Mouse (Mus musculus): ENCODE data around the gene Scube2. TPM values are rescaled to one million over a fixed set of nuclear protein-coding genes. Genes with fewer than 3 reads are reported as not detected.

Scube2 gene
- total RNA-seq, 2 experiments from 2014 or later = 0.82 to 0.88 TPM

DNA sequence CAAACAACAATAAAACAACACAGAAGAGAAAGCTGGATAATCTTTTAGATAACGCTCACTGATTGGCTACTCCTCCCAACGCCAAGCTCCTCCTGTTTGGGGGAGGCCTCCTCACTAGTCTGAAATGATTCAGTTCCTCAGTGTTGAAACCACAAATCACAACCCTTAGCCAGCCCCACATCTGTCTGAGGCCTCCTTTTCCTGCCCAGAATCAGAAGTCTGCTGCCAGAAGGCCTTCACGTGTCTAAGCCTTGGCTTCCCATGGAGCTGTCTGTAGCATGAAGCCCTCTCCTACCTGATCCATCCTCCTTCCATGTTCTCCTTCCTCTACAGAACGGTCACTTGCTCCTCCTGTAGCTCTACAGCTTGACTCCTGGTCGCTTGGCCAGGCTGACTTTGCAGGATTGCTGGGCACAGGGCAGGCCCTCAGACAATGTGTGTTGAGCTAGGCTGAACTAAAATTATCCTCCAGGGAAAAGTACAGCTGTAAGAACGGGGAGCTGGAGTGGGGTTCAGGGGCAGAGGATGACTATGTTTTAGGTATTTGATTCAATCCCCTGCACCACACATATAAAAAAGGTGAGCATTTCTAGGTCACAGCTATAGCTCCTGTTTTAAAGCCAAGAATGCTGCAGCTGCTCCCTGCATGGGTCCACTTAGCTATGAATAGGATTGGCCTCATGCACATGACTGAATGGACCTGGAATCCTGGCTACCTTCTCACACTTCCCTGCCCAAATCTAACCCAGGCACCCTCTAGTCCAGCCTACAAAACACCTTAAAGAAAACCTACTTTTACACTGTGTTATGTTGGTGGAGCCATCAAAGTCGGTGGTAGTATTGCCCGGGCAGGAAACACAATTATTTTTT lies 57.6 kb downstream of the Scube2 start:
- intact Hi-C loops (cut with DNase I) = no loop called here
- no peak for DNase-seq (ENCODE audit: low spot score in 2 of 2)

DNA sequence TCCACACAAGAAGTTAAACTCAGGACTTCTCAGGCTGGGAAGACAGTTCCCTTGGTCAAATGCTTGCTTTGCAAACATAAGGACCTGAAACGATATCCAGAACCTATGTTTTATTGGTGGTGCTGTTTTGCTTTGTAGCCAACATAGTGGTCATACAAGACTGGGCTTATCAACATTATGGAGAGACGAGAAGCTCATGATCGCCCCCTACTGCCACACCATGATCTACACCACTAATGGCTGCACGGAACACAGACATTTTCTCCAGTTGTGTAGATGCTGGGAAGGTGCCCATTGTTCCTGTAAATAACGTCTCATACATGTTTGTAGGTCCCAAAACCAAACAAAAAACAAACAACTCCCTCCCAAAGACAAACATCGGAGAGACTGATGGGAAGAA lies 60.6 kb downstream of the Scube2 start:
- DNase-seq (ENCODE audit: low spot score in 2 of 2) = no peak

DNA sequence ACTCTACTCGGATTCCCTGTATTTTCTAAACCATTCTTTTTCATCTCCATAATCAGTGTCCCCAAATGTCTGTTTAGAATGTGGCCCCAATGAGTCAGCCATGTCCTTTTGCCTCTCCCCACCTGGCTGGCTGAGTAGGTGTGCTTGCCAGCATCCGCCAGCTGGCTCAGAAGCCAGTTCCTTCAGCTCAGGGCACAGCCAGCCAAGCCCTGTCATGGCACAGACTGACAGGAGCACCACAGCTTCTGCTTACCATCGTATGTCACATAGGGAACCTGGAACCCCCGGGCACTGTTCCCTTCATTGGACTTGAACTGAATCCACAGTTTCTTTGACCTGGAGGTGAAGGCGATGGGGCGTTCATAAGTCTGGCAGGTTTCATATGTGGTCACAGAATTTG lies 61.1 kb downstream of the Scube2 start:
- intact Hi-C loops (cut with DNase I) = no loop called here
- DNase-seq (ENCODE audit: low spot score in 2 of 2) = no peak

More for the DNA sequence above, 60.6 kb downstream of the Scube2 start:
- intact Hi-C loops (cut with DNase I) = no loop called here

DNA sequence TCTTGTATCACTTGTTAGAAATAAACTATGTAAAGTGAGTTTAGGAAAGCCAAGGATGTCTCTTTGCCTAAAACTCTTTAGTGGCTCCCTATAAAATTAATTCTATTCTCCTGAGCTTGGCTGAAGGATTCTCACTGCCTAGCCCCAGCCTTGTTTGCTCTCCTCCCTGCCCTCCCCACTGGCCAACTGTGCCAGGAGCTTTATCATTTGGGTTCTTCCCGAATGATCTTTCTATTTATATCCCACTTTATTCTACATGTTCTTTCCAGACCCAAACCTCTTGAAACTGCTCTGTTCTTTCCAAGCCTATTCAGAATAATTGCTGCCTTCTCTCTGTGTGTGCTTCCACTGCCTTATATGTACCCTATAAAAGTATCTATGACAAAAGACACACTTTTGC lies 62.0 kb downstream of the Scube2 start:
- DNase-seq (ENCODE audit: low spot score in 2 of 2) = no peak
- intact Hi-C loops (cut with DNase I) = no loop called here

DNA sequence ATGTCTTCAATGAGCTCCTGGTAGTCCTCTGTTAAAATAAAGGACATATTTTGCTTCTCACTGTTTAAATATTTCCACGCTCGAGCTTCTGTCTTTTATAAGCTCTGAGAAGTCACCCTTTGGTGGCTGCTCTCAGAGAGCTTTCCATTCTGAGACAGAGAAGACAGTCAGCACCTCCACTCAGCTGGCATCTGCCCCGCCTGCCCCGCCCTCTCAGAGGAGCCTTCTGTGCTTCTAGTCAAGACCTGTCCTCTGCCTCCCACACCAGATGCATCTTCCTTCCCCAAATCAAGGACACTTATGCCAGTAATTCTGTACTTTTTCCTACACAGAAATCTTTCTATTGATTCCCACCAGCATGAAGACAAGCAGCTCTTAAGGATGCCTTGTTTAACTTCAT lies 64.9 kb downstream of the Scube2 start:
- intact Hi-C loops (cut with DNase I) = no loop called here
- no peak for DNase-seq (ENCODE audit: low spot score in 2 of 2)

DNA sequence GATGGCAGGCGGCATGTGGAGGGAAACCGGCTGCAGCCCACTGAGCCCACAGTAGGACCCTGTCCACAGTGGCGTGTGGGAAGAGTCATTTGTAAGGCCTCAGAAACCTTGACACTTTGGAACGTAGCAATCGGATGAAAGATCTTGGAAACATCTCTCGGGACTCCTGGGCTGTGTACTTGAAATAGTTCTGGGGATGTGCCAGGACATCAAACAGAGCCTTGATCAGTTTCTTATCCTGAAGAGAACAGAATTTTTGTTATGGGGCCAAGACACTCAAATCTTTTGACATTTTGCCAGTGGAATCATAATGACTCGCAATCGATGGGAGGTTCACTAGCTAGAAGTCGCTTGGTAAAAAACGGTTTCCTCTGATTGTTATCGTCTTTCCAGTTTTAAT lies 66.3 kb downstream of the Scube2 start:
- DNase-seq (ENCODE audit: low spot score in 2 of 2) = no peak
- intact Hi-C loops (cut with DNase I) = no loop called here

DNA sequence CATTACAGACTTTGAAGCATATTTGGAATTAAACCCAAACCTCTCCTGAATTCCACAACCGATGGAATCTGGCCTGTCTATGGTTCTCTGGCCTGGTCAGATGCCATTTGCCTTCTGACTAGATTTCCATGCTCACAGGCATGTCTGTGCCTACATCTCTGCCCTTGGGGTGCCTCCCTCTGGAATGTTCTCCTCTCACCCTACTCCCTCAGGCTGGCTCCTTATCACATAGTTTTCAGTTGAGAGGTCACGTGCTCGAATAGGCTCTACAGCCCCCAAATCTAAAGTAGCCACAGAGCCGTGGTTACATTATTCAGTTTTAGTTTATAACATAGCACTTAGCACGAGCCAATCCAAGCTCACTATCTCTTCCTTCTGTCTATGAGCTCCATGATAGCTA lies 69.9 kb downstream of the Scube2 start:
- intact Hi-C loops (cut with DNase I) = no loop called here
- no peak for DNase-seq (ENCODE audit: low spot score in 2 of 2)

DNA sequence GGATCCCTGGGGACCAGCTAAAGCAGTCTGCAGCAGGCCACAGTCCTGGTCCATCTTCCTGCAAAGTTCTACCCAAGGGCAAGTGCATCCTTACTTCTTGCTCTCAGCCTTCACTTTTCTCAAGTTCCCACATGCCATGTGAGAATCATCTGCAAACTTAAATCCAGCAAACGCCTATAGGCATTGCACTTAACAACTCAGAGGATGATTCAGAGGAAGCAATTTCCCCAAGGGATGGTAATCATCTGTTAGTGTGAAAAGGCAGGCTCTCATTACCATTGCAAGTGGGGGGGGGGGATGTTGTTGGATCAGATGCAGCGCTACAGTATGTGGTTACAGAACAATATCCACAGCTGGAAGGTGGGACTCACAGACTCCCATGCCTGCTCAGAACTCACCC lies 70.9 kb downstream of the Scube2 start:
- intact Hi-C loops (cut with DNase I) = loop anchor here (5.0 kb wide), 1 partner anchor 83 kb away; no protein-coding TSS in a partner anchor
- no peak for DNase-seq (ENCODE audit: low spot score in 2 of 2)

DNA sequence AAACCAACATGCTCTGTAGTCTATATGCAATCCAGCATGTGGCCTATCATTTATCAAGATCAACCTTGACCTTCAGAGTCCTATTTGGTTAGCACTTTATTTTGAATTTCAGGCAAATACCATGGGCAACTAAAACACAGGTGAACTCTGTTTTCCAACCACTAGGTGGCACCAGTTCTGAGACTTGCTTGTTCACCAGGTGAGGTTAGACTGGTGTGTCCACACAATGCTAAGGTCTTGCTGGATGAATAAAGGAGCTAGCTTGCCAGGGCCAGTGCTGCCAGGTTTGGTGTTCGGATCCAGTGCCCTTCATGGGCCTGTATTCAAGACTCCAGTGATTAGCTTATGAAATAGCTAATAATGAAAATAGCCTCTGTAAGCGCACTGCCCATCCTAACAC lies 72.7 kb downstream of the Scube2 start:
- DNase-seq (ENCODE audit: low spot score in 2 of 2) = peak; percentile 54 to 65
- intact Hi-C loops (cut with DNase I) = loop anchor here (2.0 to 5.0 kb wide), 2 partner anchors 85 to 100 kb away; no protein-coding TSS in a partner anchor

DNA sequence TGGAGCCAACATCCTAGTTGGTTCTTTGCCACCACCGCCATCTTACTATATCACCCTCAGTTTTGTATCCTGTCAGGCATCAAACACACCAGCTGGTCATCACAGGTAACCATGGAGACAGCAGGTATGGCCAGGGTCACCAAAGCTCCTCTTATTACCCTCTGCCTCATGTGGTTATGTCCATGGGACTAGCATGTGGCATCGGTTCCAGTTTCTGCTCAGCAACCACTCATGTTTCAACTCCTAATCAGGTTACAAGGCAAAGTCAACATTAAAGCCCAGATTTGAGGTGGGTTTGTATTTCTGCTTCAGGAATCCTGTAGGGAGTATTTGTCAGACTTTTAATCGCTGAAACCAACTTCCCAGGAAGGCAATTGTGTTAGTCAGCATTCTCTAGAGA lies 74.7 kb downstream of the Scube2 start:
- intact Hi-C loops (cut with DNase I) = loop anchor here (5.0 kb wide), 1 partner anchor 86 kb away; no protein-coding TSS in a partner anchor

DNA sequence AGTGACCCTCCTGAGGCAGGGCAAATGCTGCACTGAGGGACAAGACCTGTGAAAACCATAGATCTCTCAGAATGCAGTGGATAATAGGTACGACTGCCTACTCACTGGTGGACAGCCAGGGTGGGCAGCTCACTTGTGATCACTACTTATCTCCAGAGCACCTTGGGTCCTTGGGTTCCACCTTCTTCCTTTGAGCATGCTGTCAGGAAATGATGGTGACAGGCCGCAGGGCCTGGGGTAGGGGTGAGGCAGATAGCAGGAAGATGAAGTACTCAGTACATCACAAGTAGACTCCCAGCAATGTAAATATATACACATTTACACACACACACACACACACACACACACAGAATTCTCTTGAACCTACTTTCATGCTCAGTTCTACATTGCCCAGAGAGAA lies 77.6 kb downstream of the Scube2 start:
- DNase-seq (ENCODE audit: low spot score in 2 of 2) = no peak
- intact Hi-C loops (cut with DNase I) = no loop called here

More for the DNA sequence above, 74.7 kb downstream of the Scube2 start:
- no peak for DNase-seq (ENCODE audit: low spot score in 2 of 2)

DNA sequence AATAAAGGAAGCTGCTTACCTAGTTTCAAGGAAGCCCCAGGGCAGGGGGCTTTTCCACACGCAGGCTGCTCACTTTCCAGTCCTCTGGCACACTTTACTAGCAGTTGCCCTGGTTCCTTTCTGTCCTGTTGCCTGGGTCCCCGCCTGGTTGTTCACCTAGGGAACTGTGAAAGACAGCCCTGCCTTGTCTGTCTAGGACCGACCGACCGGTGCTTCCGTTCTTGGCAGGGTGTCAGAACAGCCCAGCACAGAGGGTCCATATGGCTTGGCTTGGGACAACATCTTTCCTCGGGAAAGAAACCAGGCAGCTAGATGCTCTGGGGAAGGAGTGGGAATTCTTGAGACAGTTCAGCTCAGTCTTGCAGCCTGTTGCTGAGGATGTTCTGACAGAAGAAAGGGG lies 82.2 kb downstream of the Scube2 start:
- no peak for DNase-seq (ENCODE audit: low spot score in 2 of 2)
- intact Hi-C loops (cut with DNase I) = no loop called here

DNA sequence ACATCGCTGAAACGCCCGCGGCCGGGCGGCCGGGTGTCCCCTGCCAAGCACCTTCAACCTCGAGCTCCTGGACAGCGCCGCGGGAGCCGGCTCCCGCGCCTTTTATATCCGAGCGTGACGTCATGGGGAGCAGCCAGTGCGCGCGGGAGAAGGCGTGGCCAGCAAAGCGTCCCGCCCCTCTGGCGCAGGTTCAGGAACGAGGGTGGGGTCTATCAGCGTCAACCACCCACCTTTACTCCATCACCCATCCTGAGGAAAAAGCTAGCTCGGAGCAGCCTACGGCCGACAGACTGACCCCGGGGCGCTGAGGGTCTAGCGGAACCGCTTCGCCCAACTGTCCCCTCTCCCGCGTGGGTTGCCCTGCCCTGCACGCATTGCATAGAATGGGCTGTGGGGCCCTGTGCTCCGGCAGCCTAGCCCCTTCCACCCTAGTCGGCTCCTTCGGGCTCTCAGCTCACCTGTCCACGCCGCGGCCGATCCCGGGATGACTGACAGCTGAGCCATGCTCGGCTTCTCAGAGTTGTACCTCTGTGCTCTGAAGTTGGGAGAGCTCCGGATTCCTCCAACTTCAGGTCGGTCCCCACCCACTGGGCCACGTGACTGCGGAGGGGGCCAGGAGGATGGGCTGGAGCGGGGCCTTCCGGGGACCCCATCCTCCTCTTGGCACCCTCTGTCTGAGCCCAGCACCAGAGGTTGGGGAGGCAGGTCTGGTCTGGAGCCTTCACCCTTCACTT lies 83.8 kb downstream of the Scube2 start, which contains the start of gene Nrip3:
Gene Nrip3, minus strand, starts transcription at position 556 of the 734 bp plus-strand sequence.
- DNase-seq (ENCODE audit: low spot score in 2 of 2) = peak; percentile 79 to 82
- intact Hi-C loops (cut with DNase I) = no loop called here

DNA sequence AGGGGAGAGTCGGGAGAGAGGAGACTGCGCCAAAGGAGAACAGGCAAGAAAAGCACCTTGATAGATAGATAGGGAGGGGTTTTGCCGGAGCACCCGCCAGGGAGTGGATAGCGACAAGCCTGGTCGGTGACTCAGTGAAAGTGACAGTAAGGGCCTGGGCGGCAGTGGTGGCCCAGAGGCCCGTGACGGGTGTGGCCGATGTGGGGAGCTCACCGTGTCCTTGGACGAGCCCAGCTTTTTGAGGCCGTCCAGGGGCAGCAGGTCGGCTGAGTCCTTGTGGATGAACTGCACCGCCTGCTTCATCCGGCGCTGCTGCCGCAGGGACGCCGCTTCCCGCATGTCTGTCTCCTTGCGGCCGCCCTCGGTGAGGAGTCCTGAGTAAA lies 84.4 kb downstream of the Scube2 start:
- intact Hi-C loops (cut with DNase I) = no loop called here
- no peak for DNase-seq (ENCODE audit: low spot score in 2 of 2)

DNA sequence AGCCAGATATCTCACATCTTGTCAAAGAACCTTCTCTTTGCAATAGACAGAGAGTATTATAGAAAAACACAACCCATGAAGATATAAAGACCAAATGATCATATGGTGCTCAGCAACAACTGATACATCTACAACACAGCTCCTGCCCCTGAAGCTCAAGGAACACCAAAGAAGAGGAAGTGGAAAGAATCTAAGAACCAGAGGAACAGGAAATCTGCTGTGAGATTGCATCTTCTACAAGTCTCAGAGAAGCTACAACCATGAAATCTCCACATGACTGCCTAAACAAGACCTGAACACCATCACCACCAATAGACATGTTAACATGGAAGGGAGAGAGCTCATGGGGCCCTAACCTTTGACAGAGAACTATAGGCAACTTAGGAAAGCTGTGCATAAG lies 93.2 kb downstream of the Scube2 start:
- no peak for DNase-seq (ENCODE audit: low spot score in 2 of 2)
- intact Hi-C loops (cut with DNase I) = no loop called here

DNA sequence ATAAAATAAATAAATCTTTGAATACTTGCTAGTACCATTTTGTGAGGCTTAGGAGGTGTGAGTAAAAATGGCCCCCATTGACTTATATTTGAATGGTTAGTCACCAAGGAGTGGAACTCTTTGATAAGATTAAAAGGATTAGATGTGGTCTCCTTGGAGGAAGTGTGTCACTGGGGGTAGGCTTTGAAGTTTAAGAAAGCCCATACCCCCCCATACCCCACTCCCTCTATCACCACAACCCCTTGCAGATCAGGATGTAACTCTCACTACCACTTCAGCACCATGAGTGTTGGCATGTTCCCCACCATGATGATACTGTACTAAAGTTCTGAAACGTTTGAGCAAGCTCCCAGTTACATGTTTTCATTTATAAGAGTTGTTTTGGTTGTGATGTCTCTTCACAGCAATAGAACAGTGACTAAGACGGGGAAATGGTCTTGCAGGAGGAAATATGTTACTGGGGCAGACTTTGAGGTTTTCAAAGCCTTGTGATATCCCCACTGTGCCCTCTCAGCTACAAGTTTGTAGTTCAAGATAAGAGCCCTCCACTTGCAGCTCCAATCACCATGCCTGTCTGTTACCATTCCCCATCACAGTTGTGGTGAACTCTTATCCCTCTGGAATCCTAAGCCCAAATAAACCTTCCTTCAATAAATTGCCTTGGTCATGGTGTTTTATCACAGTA lies 96.6 kb downstream of the Scube2 start:
- no peak for DNase-seq (ENCODE audit: low spot score in 2 of 2)
- intact Hi-C loops (cut with DNase I) = no loop called here

DNA sequence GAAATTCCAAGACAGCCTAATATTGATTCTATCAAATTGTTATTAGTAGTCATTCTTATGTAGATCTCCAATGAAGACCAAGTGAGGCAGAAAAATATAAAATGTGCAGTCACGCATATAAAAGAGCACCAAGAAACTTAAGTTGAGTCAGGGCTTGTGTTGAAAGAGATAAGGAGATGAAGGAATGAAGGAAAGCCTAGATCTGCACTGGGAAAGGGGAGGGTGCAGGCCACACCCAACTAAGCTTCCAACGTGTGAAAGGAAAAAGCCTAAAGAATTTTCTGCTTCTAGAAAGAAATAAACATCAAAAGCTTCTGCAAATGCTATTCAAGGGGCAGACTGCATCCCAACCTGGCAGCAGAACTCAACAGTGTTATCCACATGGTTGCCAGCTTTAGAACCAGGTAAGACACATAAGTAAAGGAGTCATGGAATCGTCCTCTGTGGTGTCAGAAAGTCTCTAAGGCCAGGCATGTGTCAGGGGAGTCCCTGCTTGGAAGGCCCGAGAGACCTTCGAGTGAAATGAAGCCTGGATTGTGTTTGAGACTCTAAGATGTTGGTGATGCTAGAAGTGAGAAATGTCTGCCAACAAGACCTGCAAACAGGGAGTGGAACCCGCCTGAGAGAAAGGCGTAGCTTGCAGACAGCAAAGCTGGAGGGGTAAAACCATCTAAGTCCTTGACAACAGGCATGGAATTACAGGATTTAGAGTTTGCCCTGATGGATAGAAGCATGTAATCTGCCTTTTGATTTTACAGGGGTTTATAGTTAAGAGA lies 97.7 kb downstream of the Scube2 start:
- DNase-seq (ENCODE audit: low spot score in 2 of 2) = no peak
- intact Hi-C loops (cut with DNase I) = no loop called here

DNA sequence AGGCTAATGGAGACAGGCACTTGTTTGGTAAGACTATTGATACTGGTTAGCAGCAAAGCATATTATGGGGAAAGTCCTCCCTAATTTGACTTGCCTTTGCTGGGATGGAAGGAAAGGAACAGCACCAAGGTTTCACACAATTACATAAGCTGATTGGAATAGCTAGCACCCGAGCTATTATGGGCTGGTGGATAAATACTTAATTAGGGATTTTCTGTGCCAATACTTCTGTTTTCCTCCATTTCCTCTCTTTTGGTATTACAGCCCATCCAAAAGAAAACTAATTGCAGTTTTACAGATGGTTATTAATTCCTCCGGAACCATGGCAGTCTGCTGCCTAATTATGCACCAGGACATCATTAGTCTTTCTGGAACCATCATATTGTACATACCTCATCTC lies 101.5 kb downstream of the Scube2 start:
- intact Hi-C loops (cut with DNase I) = no loop called here
- DNase-seq (ENCODE audit: low spot score in 2 of 2) = no peak

DNA sequence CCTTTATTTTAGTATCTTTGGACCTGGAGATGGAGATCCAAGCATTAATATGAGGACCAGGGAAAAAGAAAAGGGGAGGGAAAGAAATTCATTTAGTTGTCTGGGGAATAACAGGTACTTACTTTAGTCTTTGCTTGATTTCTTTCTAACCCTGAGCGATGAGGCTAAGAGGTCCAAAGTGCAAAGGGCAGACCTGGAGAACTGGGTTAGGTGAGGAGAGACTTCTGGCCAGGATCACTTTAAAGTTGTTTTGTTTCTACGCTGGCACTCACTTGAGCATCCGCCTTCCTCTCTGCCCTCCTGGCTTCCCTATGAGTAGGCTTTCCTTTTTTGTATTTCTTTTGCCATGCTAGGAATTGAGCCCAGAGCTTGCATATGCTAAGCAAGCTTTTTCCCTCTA lies 109.2 kb downstream of the Scube2 start:
- DNase-seq (ENCODE audit: low spot score in 2 of 2) = no peak
- intact Hi-C loops (cut with DNase I) = loop anchor here (10.0 kb wide), 1 partner anchor 139 kb away; no protein-coding TSS in a partner anchor

All from left cerebral cortex, postnatal 14 days (tissue).